Mouse (Mus musculus): ENCODE results near the gene Olfml2b. TPM values are rescaled to one million over a fixed set of nuclear protein-coding genes. Genes with fewer than 3 reads are reported as not detected.

The Olfml2b gene
- total RNA-seq, 2 experiments from 2014 or later: 38.6 to 43.0 TPM

- no peak for DNase-seq (ENCODE audit: low spot score in 2 of 2)
These were observed 47.0 kb downstream of the Olfml2b start for GRCm38 (mm10) chr1:170691301-170691700.

- no peak for DNase-seq (ENCODE audit: low spot score in 2 of 2)
These were observed 50.5 kb downstream of the Olfml2b start for GRCm38 (mm10) chr1:170694821-170695291.

GRCm38 (mm10) chr1:170695326-170695725, 51.0 kb downstream of the Olfml2b start:
- no peak for DNase-seq (ENCODE audit: low spot score in 2 of 2)

- DNase-seq (ENCODE audit: low spot score in 2 of 2): no peak
These were observed 52.7 kb downstream of the Olfml2b start for GRCm38 (mm10) chr1:170696996-170697395.

GRCm38 (mm10) chr1:170697771-170698356, 53.5 kb downstream of the Olfml2b start:
- DNase-seq (ENCODE audit: low spot score in 2 of 2): no peak

GRCm38 (mm10) chr1:170698771-170699170, 54.4 kb downstream of the Olfml2b start:
- DNase-seq (ENCODE audit: low spot score in 2 of 2): no peak

- DNase-seq (ENCODE audit: low spot score in 2 of 2): no peak
These were observed 55.2 kb downstream of the Olfml2b start for GRCm38 (mm10) chr1:170699553-170699952.

- DNase-seq (ENCODE audit: low spot score in 2 of 2): no peak
These were observed 56.2 kb downstream of the Olfml2b start for GRCm38 (mm10) chr1:170700496-170701027.

GRCm38 (mm10) chr1:170701178-170701577, 56.8 kb downstream of the Olfml2b start:
- no peak for DNase-seq (ENCODE audit: low spot score in 2 of 2)

- no peak for DNase-seq (ENCODE audit: low spot score in 2 of 2)
These were observed 57.2 kb downstream of the Olfml2b start for GRCm38 (mm10) chr1:170701582-170701981.

- no peak for DNase-seq (ENCODE audit: low spot score in 2 of 2)
These were observed 57.9 kb downstream of the Olfml2b start for GRCm38 (mm10) chr1:170702263-170702662.

GRCm38 (mm10) chr1:170702958-170703357, 58.6 kb downstream of the Olfml2b start:
- no peak for DNase-seq (ENCODE audit: low spot score in 2 of 2)

GRCm38 (mm10) chr1:170704103-170704502, 59.8 kb downstream of the Olfml2b start:
- no peak for DNase-seq (ENCODE audit: low spot score in 2 of 2)

- DNase-seq (ENCODE audit: low spot score in 2 of 2): no peak
These were observed 60.7 kb downstream of the Olfml2b start for GRCm38 (mm10) chr1:170704911-170705594.

- DNase-seq (ENCODE audit: low spot score in 2 of 2): no peak
These were observed 61.7 kb downstream of the Olfml2b start for GRCm38 (mm10) chr1:170706046-170706445.

- no peak for DNase-seq (ENCODE audit: low spot score in 2 of 2)
These were observed 64.7 kb downstream of the Olfml2b start for GRCm38 (mm10) chr1:170709034-170709433.

GRCm38 (mm10) chr1:170709481-170709880, 65.1 kb downstream of the Olfml2b start:
- DNase-seq (ENCODE audit: low spot score in 2 of 2): no peak

GRCm38 (mm10) chr1:170709969-170710368, 65.6 kb downstream of the Olfml2b start:
- DNase-seq (ENCODE audit: low spot score in 2 of 2): no peak

GRCm38 (mm10) chr1:170711731-170712130, 67.4 kb downstream of the Olfml2b start:
- no peak for DNase-seq (ENCODE audit: low spot score in 2 of 2)

GRCm38 (mm10) chr1:170717241-170717828, 73.0 kb downstream of the Olfml2b start:
- DNase-seq (ENCODE audit: low spot score in 2 of 2): no peak

GRCm38 (mm10) chr1:170718133-170718810, 73.9 kb downstream of the Olfml2b start:
- no peak for DNase-seq (ENCODE audit: low spot score in 2 of 2)

- peak; percentile 74 to 88 for DNase-seq (ENCODE audit: low spot score in 2 of 2)
These were observed 77.2 kb downstream of the Olfml2b start for GRCm38 (mm10) chr1:170721560-170721959.
